Mouse (Mus musculus) ZHBTc4 (cell line): Measurements from ENCODE around the gene Cd209c.

ENCODE experiments used
- DNase-seq: peaks from one replicate; pipeline ENCODE4 v3.0.0-alpha.2; 2011; ENCODE audit warnings: low read depth, low spot score

Cd209c gene

GRCm38 (mm10) chr8:3954646-3955045 is at the start of gene Cd209c:
Gene Cd209c, minus strand, starts transcription at chr8:3954746.
- no peak for DNase-seq

GRCm38 (mm10) chr8:3994219-3994618 is 39.7 kb upstream of the Cd209c start:
- DNase-seq = peak; percentile 54

- DNase-seq = peak; percentile 85
Observed at GRCm38 (mm10) chr8:3956037-3956436, 1.5 kb upstream of the Cd209c start.

- DNase-seq = no peak
Observed at GRCm38 (mm10) chr8:3940023-3940422, 14.5 kb downstream of the Cd209c start.

GRCm38 (mm10) chr8:3926744-3927143 is 27.8 kb downstream of the Cd209c start, which contains the start of gene Cd209b:
Gene Cd209b, minus strand, starts transcription at chr8:3926844.
- DNase-seq = no peak
